Mouse (Mus musculus): ENCODE results near the gene Fgfbp1. TPM values are rescaled to one million over a fixed set of nuclear protein-coding genes. Genes with fewer than 3 reads are reported as not detected.

Fgfbp1 gene
- under 1 TPM; 0.22 to 0.29 TPM for total RNA-seq (2021)

DNA sequence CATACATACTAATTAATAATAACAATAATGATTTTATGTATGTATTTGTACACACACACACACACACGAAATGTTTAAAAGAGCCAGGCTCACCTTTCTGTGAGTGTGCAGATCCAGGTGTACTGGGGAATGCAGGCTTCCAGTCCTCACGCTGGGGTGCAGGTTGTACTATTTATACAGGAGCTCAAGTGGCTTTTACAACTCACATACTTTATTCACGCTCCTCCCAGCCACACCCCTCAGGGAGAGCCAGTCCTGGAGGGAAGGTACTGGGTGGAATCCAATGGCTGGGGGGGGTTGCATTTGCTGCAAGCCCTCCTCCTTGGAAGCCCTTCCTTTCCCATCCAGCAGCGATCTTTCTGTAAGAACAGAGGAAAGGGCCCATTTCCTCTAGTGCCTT is at the start of gene Fgfbp1:
Gene Fgfbp1 (minus strand): TSS at position 160 of the 400 bp plus-strand sequence.
- DNase-seq (ENCODE audit: low spot score), result no peak
- intact Hi-C loops (cut with DNase I), result loop anchor here (5.0 kb wide), 1 partner anchor 44 kb away; no protein-coding TSS in a partner anchor

DNA sequence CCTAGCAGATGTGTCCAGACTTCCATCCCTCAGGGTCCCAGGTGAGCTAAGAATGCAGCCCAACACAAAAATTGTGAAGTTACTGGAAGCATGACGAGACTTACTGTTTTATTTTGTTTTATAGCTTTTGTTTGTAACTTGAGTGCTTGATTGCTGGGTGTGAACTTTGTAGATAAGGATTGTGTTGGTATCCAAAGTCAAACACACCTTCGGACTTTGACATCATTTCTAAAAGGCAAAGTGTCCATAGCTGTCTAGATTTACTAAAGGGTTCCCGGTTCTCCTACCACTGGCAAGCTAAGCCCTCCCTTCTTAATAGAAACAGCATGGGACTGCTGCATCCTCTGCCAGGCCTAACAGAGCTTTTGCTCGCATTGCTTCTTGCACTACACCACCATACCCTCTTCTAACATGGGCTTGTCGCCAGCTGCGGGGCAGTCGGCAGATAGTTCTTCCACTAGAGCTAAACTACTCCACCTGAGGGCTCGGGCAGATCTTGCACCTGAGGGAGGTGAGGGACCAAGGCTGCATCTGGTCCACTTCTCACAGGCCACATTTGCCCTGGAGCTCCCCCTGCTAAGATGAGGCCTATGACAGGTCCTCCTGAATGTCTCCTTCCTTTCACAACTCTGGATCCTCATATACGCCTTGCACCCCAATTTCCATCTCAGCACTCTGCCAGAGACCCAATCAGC is 16.9 kb upstream of the Fgfbp1 start:
- intact Hi-C loops (cut with DNase I), result no loop called here
- no peak for DNase-seq (ENCODE audit: low spot score)

DNA sequence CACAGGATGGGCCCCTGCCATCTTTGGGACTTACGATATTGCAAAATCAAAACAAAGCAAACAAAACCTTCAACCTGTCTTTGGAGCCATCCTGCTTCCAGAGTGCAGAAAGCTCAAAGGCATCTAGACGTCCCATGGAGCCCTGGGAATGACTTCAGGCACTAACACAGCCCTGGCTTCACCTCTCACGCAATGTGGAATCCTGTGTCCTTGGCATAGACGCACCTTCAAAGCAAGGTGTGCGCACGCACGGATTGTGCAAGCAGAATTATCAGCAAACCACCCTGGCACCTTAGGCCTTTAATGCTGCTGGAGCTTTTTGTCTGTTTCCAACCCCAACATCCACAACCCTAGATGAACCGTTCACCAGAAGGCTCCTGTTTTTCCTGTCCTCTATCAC is 16.0 kb upstream of the Fgfbp1 start:
- intact Hi-C loops (cut with DNase I), result no loop called here
- no peak for DNase-seq (ENCODE audit: low spot score)

DNA sequence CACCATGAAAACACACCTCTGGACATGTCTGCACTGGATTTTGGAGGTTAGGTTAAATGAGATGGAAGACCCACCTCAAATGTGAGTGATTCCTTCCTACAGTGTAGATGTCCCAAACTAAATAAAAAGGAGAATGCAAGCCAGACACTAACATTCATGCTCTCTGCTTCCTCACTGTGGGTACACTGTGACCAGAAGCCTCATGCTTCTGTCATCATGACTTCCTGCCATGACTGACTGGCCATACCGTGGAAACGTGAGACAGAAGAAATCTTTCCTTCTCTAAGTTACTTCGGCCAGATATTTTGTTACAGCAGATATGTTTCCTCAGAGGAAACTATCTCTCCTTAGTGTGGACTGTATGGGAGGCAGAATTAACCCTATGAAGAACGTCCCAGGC is 14.6 kb upstream of the Fgfbp1 start:
- intact Hi-C loops (cut with DNase I), result no loop called here
- no peak for DNase-seq (ENCODE audit: low spot score)

DNA sequence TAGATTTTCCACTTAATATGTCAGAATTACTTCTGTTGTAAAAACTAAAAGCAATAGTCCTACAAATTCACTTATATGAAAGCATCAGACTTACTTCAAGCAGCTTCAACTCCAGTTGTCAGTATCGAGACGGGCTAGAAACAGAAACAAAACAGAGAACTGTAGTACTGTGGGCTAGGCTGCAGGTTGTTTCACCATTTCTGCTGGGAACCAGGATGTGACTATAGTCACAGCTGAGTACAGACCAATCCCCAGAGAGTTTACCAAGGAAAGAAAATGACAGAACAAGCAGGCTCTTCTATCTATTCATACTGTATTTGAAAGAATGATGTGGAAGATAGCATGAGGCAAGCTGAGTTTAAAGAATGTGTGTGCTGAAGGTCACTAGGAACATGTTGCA is 13.4 kb upstream of the Fgfbp1 start:
- no peak for DNase-seq (ENCODE audit: low spot score)
- intact Hi-C loops (cut with DNase I), result no loop called here

DNA sequence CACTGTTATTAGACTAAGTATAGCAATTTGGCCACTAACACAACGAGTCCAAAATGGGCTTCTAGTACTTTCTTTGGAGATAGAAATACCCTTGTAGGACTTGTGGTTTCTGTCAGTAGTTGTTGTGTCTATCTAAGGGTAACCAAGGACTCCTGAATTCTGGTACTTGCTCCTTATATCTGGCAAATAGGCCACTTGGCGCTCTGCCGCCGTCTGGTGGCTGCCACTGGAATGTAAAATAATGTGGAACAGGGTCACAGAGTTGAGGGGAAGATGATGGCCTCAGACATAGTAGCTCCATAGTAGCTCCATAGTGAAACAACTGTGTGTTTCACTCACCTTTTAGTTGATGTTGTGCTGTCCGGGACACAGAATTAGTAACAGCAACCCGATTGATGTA is 8.7 kb upstream of the Fgfbp1 start:
- DNase-seq (ENCODE audit: low spot score), result no peak
- intact Hi-C loops (cut with DNase I), result loop anchor here (1.0 to 2.0 kb wide), 4 partner anchors 66 to 318 kb away; no protein-coding TSS in a partner anchor

DNA sequence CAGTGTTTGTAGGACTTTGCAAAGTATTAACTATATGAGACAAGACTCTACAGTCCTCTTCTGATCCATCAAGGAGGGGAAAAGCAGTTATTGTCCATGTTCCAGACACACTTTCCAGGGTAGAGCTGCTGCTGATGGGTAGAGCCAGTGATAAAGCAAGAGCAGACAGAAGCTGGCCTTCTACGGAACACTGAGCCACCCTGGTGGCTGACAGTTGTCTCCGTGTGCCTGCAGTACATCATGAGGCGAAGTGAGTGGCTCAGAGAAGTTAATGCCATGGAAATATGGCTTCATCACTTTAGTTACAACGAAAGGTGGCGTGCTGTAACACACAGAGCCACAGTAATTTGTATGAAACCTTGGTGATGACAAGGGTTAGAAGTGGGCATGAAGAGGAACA is 7.4 kb upstream of the Fgfbp1 start:
- intact Hi-C loops (cut with DNase I), result no loop called here
- no peak for DNase-seq (ENCODE audit: low spot score)

DNA sequence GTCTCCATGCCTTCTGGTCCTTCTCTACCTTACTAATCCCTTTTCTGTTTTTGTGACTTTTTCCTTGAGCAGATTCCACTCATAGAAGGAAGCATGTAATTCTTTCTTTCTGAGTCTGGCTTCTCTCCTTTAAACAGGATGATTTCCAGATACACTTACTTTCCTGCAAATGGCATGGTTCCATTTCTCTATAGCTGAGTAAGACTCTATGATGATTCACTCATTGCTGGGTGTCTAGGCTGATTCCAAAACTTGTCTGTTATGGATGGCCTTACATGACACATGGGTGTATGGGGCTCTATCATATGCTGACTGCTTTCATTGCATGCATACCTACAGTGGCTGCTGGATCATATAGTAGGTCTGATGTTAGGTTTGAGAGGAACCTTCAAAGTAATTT is 4.6 kb upstream of the Fgfbp1 start:
- DNase-seq (ENCODE audit: low spot score), result no peak
- intact Hi-C loops (cut with DNase I), result no loop called here

DNA sequence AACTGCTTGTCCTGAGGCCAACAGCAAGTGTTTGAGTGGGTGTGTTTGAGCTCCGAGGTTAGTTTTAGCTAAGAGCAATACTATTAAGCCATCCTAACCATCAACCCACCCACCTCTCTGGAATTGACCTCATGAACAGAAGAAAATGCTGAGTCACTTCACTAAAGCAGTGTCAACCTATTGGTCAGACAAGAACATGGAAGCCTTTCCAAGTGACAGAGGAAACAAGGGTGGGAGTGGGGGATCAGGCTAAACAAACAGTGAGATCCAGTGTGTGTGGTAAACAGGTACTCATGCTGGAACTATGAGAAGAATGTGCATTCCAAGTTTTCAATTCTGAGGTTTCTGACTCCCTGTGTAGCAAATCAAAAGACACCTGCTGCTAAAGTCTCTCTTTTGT is 1.3 kb upstream of the Fgfbp1 start:
- intact Hi-C loops (cut with DNase I), result loop anchor here (5.0 kb wide), 1 partner anchor 46 kb away; no protein-coding TSS in a partner anchor
- no peak for DNase-seq (ENCODE audit: low spot score)

DNA sequence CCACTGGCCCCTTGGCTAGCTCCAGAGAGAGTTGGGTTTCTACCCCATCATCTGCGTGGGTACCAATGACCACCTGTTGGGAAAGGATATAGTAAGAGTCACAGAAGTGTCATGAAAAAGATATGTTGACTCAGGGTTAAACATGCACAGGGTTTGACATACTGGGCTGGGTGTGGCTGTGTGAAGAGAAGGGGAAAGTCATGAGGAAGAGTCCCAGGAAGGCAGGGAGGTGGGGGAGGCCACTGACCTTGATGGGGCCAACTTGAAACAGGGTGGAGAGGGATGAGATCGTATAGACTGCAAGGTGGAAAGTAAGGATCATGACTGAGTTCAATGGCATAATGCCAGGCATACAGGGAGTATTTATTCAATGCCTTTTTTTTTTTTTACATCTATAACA is 1.2 kb downstream of the Fgfbp1 start:
- no peak for DNase-seq (ENCODE audit: low spot score)
- intact Hi-C loops (cut with DNase I), result loop anchor here (5.0 kb wide), 1 partner anchor 43 kb away; no protein-coding TSS in a partner anchor

DNA sequence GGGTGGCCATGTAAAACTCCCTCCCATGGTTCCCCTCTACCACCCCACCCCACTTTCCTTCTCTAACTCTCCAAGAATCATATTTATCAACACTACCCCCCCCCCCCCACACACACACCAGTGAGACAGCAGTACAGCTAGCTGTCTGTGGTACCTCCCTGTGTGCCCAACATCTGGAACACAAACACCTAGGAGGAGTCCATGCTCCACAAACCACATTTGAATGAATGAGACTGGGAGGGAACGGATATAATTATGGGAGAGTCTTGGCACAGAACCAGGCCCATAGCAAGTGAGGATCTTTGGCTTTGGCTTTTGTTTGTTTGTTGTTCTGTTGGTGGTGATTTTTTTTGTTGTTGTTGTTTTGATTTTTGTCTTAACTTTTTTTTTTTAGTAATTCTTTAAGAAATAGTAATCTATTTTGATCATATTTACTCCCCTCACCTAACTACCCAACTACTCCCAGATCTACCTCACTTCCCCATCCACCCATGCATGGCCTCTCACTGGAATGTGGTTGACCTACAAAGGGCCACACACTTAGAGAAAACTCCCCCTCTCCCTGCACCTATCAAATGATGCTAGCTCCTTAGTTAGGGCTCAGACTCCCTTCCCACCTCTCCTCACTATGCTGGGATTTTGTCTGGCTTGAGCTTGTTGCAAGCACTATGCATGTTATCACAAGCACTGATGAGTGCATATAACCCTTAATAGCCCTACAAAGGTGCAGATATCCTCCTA is 4.6 kb downstream of the Fgfbp1 start:
- intact Hi-C loops (cut with DNase I), result no loop called here
- DNase-seq (ENCODE audit: low spot score), result no peak

DNA sequence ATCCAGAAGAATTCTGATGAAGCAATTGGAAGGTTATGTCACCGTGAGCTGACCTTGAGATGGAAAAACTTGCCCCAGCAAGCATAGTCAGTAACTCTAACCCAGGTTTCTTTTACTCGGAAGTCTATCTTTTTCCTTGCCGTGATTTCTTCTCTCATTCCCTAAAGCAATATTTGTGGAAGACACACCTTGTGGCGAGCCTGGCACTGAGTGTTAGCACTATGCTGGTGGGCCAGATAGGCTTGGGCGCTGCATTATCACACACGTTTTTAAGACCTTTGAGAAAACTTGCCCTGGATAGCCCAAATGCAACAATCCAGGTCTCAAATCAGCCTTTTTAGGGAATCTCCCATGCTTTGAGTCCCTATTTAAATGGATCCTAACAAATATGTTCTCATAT is 7.4 kb downstream of the Fgfbp1 start:
- DNase-seq (ENCODE audit: low spot score), result no peak
- intact Hi-C loops (cut with DNase I), result no loop called here

DNA sequence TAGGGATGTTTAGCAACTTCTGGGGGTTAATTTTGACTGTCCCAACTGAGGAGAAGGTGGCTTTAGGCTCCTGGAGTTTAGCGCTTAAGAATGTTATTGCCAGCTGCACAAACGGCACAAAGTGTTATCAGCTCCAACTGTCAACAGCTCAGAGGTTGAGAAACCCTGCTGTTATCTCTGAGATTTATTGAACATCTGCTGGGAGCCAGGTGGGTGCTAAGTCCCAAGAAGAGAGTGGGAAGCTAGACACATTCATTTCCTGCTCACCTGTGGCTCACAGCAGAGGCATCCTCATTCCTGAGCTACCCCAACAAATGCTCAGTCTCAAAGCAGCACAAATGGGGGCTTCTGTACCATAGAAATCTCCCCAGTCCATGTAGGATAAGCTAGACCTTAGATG is 10.4 kb downstream of the Fgfbp1 start:
- no peak for DNase-seq (ENCODE audit: low spot score)
- intact Hi-C loops (cut with DNase I), result no loop called here

DNA sequence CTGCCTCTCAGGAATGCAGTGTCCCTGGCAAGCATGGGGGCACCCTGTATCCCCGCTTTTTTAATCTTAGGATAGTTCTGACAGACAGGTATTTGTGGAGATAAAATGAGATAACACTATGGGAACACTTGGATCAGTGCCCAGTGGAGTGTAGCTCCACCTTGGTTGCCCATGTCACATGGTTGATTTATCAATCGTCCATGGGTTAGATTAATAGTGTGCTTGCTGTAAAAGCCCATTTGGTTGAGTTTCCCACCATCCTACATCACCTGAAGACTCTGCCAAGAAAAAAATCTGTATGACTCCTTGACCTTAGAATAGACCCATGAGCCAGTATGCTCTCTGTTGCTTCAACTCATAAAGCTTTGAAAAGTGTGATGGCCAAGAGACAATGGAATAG is 11.0 kb downstream of the Fgfbp1 start:
- intact Hi-C loops (cut with DNase I), result no loop called here
- no peak for DNase-seq (ENCODE audit: low spot score)

DNA sequence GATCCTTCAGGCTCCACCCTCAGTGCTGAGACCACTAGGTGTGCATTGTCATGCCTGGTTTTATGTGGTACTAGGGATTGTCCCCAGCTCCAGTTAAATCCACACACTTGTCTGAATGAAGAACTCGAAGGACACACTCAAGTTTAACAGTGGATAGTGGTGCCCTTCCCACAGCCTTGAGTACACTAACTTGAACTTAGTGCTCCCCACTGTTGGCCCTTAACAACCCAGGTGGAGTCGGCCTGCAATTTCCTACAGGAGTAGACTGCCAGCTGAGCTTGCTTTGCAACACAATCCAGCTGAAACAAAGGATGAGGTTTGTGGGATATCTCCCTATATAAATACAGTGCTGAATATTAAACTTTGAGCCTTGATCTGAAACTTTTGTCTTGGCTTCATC is 12.9 kb downstream of the Fgfbp1 start:
- no peak for DNase-seq (ENCODE audit: low spot score)
- intact Hi-C loops (cut with DNase I), result no loop called here

DNA sequence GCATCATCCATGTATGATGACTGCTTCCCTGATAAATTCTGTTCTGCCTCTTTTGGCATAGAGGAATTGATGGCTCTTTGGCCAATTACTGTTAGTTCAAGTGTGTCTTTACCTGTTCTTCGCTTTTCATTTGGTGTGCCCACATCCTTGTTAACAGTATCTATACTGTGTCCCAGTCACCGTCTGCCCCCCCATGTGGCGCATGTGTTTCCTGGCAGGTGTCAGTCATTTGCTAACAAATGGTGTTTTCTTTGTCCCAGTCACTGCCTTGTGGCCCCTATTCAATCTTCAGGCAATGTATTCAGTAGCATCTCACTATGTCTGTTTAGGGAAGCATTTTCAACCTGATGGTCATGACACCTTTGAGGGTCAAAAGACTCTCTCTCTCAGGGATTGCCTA is 20.5 kb downstream of the Fgfbp1 start:
- intact Hi-C loops (cut with DNase I), result no loop called here
- DNase-seq (ENCODE audit: low spot score), result no peak

DNA sequence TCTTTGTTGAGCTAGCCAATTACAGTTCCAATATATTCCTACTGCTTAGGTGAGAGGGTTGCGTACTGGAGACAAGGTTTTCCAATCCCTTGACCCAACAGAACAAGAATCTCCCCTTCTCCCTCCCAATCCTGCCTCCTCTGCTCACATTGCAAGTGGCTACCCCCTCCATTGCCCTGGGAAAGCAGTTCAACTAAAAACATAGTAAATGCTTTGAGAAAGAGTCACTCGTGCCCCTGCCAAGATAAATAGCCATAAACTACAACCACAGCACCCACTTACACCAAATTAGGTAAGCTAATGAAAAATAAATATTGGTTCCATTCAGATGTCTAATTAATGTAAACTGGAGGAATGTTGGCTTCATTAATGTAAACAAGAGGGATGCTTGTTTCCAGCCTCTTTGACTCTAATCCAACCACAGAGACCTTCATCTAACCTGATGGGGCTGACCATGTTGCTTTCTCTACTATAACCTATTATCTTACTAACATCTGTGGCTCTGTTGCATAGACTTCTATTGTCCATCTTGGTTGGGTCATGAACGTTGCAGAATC is 21.6 kb downstream of the Fgfbp1 start:
- no peak for DNase-seq (ENCODE audit: low spot score)
- intact Hi-C loops (cut with DNase I), result no loop called here

DNA sequence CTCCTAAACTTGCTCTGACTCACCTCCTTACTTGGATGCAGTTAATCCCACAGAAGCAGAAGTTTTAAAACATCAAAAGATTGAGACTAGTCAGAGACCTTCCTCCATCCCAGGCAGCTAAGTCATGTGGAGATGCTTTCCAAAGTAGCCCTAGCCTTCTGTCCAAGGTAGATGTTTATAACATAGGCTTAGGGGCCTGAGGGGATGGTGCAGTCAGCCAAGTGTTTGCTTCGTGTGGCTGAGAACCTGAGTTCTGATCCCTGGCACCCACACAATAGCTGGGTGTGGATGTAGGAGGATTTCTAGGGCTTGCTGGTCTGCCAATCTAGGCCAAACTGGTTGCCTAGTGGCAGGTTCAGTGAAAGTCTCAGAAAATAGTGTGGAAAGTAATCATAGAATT is 28.3 kb downstream of the Fgfbp1 start:
- no peak for DNase-seq (ENCODE audit: low spot score)
- intact Hi-C loops (cut with DNase I), result no loop called here

DNA sequence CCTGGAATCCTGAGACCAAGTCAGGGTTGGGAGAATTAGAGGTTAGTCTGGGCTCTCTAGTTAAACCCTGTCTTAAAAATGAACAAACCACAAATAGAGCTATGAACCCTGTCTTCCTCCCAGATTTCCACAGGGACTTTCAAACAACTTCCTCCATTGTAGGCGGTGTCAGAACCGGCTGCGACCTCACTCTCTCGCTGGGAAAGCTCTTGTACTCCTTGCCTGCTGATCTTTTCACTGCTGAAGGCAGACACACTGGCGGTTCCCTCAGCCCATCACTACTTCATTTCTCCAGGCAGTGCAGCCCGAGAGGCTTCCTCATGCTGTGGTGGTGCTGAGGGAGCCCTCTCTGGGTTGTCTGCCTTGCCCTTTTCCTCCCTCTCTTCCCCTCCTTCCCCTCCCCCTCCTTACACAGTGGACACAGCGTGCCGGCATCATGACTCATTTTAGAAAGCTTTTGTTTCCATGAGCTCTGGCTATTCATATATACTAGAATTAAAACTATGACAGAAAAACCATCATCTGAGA is 32.8 kb downstream of the Fgfbp1 start:
- intact Hi-C loops (cut with DNase I), result no loop called here
- DNase-seq (ENCODE audit: low spot score), result peak; percentile 1

DNA sequence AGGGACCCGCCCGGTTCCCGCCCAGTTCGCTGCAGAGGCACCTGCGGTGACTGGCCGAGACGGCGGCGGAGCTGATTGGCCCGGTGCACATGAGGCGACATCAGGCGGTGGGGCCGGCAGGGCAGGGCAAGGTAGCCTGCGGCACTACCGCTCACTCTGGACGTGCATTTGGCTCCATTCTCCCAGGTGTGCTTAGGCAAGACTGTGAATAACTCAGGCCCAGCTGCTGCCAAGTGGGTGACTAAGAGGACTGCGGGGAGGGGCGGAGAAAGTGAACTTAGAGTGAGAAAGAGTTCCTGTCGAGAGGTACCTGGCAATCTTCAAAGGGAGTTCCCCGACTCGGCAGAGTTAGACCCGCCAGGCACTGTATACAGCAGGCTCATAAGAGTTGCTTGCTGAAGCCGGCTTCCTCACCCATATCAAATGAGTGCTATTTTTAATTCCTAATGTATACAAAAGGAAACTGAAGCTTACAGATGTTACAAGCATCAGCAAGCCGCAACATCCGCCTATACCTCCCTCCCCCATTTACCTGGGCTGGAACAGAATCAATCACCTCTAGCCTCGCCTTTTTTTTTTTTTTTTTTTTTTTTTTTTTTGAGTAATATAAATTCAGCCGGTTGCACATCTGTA is 33.4 kb downstream of the Fgfbp1 start:
- DNase-seq (ENCODE audit: low spot score), result peak; percentile 2
- intact Hi-C loops (cut with DNase I), result no loop called here

Measured in heart, postnatal 25 days (tissue).